Mouse (Mus musculus) embryonic facial prominence, embryonic 15.5 days (tissue): ENCODE results near the gene Tlnrd1. TPM values are rescaled to one million over a fixed set of nuclear protein-coding genes. Genes with fewer than 3 reads are reported as not detected.

ENCODE experiments used
- ATAC-seq: fragments of 200-750 bp; cut with Nextera tagmentation; 2 replicates; pipeline ENCODE4 v1.8.0; 2017; ENCODE audit warnings: low read depth, moderate TSS enrichment; ENCODE audit not compliant: insufficient number of reproducible peaks, low FRiP score, low TSS enrichment
- H3K27ac ChIP-seq: fragments of 300-500 bp; sonication (generic); replicated peaks from 2 replicates; pipeline ENCODE4 v1.5.1; 2015; ENCODE audit warnings: mild to moderate bottlenecking, inconsistent platforms
- H3K27me3 ChIP-seq: fragments of 300-500 bp; sonication (generic); 2 replicates; pipeline ENCODE4 v1.6.1; 2015; ENCODE audit warnings: inconsistent platforms
- H3K36me3 ChIP-seq: fragments of 300-500 bp; sonication (generic); 2 replicates; pipeline ENCODE4 v1.6.1; 2015; ENCODE audit warnings: mild to moderate bottlenecking, inconsistent platforms
- H3K4me1 ChIP-seq: fragments of 300-500 bp; sonication (generic); 2 replicates; pipeline ENCODE4 v1.6.1; 2015; ENCODE audit warnings: inconsistent platforms
- H3K4me2 ChIP-seq: fragments of 300-500 bp; sonication (generic); replicated peaks from 2 replicates; pipeline ENCODE4 v1.6.1; 2015; ENCODE audit warnings: mild to moderate bottlenecking, inconsistent platforms
- H3K4me3 ChIP-seq: fragments of 300-500 bp; sonication (generic); replicated peaks from 2 replicates; pipeline ENCODE4 v1.5.1; 2015; ENCODE audit warnings: mild to moderate bottlenecking, inconsistent platforms
- H3K9ac ChIP-seq: fragments of 300-500 bp; sonication (generic); 2 replicates; pipeline ENCODE4 v1.6.1; 2015; ENCODE audit warnings: inconsistent platforms
- H3K9me3 ChIP-seq: fragments of 300-500 bp; sonication (generic); replicated peaks from 2 replicates; pipeline ENCODE4 v1.6.1; 2016; ENCODE audit warnings: inconsistent platforms
- WGBS: fragments of 180-500 bp; shearing (Covaris S2); methylation state at CpG from one replicate; pipeline ENCODE4 v1.1.7; 2015; 5-methylcytosine and 5-hydroxymethylcytosine counted together
- polyA plus RNA-seq: library from polyadenylated mRNA; unstranded; fragments of >200 nt; fragmentation: Nextera tagmentation; extraction: Ambion mirVana; gene quantifications from 2 replicates; pipeline ENCODE4 v1.2.1, GENCODE M21; 2015

Gene Tlnrd1
- polyA plus RNA-seq, result 12.5 and 13.0 TPM in 2 replicates

- Histone ChIP-seq H3K36me3 (no peaks in the 10 kb centered on the region), H3K4me3 (peak within 1 kb of the TSS; percentile 77), H3K9me3 (no peaks in the 10 kb centered on the region), H3K27ac (peak within 1 kb of the TSS; percentile 92), H3K4me1 (peaks cover 39% of the 10 kb centered on the region), H3K27me3 (no peaks in the 10 kb centered on the region), H3K9ac (peak within 1 kb of the TSS; percentile 85), H3K4me2 (peak within 1 kb of the TSS; percentile 94)
- WGBS, result under 1% methylated on average over 67 of the region's 69 CpGs
- ATAC-seq, result peak; percentile 86
These were observed at the start of gene Tlnrd1, which contains the start of gene Mesd for GRCm38 (mm10) chr7:83884021-83884658. TSS of gene Tlnrd1 (minus strand) at chr7:83884305. TSS of gene Mesd (plus strand) at chr7:83884466.

- Histone ChIP-seq H3K4me2 (no peak overlapping the region), H3K27me3 (no peaks in the 10 kb centered on the region), H3K4me1 (no peaks in the 10 kb centered on the region), H3K27ac (no peak overlapping the region), H3K36me3 (no peaks in the 10 kb centered on the region), H3K9me3 (no peaks in the 10 kb centered on the region), H3K4me3 (no peak overlapping the region), H3K9ac (no peak overlapping the region)
- 39% methylated on average over 3 of the region's 3 CpGs for WGBS
- no peak for ATAC-seq
These were observed 37.5 kb upstream of the Tlnrd1 start for GRCm38 (mm10) chr7:83921637-83922036.

- no peak overlapping the region for H3K4me2 ChIP-seq
- WGBS, result 78% methylated on average over 4 of the region's 4 CpGs
- H3K9ac ChIP-seq, result no peak overlapping the region
- no peak overlapping the region for H3K27ac ChIP-seq
- no peak overlapping the region for H3K4me3 ChIP-seq
- H3K9me3 ChIP-seq, result no peaks in the 10 kb centered on the region
- no peak for ATAC-seq
- no peaks in the 10 kb centered on the region for H3K27me3 ChIP-seq
- no peaks in the 10 kb centered on the region for H3K4me1 ChIP-seq
- H3K36me3 ChIP-seq, result no peaks in the 10 kb centered on the region
These were observed 36.1 kb upstream of the Tlnrd1 start for GRCm38 (mm10) chr7:83920241-83920640.

GRCm38 (mm10) chr7:83914566-83914965, 30.5 kb upstream of the Tlnrd1 start:
- H3K27me3 ChIP-seq, result no peaks in the 10 kb centered on the region
- no peaks in the 10 kb centered on the region for H3K4me1 ChIP-seq
- WGBS, result 0% methylated on average over 3 of the region's 3 CpGs
- no peak overlapping the region for H3K27ac ChIP-seq
- H3K9ac ChIP-seq, result no peak overlapping the region
- H3K4me2 ChIP-seq, result no peak overlapping the region
- H3K36me3 ChIP-seq, result no peaks in the 10 kb centered on the region
- no peak overlapping the region for H3K4me3 ChIP-seq
- H3K9me3 ChIP-seq, result no peaks in the 10 kb centered on the region
- no peak for ATAC-seq

GRCm38 (mm10) chr7:83913995-83914394, 29.9 kb upstream of the Tlnrd1 start:
- no peaks in the 10 kb centered on the region for H3K27me3 ChIP-seq
- H3K36me3 ChIP-seq, result no peaks in the 10 kb centered on the region
- WGBS, result 77% methylated on average over 9 of the region's 9 CpGs
- no peak for ATAC-seq
- H3K4me2 ChIP-seq, result no peak overlapping the region
- H3K27ac ChIP-seq, result no peak overlapping the region
- no peak overlapping the region for H3K4me3 ChIP-seq
- H3K9ac ChIP-seq, result no peak overlapping the region
- no peaks in the 10 kb centered on the region for H3K4me1 ChIP-seq
- H3K9me3 ChIP-seq, result no peaks in the 10 kb centered on the region

GRCm38 (mm10) chr7:83913405-83913932, 29.4 kb upstream of the Tlnrd1 start:
- no peak overlapping the region for H3K9ac ChIP-seq
- H3K4me2 ChIP-seq, result no peak overlapping the region
- no peaks in the 10 kb centered on the region for H3K4me1 ChIP-seq
- H3K4me3 ChIP-seq, result no peak overlapping the region
- H3K9me3 ChIP-seq, result no peaks in the 10 kb centered on the region
- ATAC-seq, result no peak
- H3K27me3 ChIP-seq, result no peaks in the 10 kb centered on the region
- 81% methylated on average over 6 of the region's 6 CpGs for WGBS
- H3K36me3 ChIP-seq, result no peaks in the 10 kb centered on the region
- H3K27ac ChIP-seq, result no peak overlapping the region

- no peaks in the 10 kb centered on the region for H3K4me1 ChIP-seq
- no peaks in the 10 kb centered on the region for H3K36me3 ChIP-seq
- no peak overlapping the region for H3K9ac ChIP-seq
- H3K9me3 ChIP-seq, result no peaks in the 10 kb centered on the region
- ATAC-seq, result no peak
- no peaks in the 10 kb centered on the region for H3K27me3 ChIP-seq
- no peak overlapping the region for H3K4me3 ChIP-seq
- 73% methylated on average over 3 of the region's 3 CpGs for WGBS
- no peak overlapping the region for H3K4me2 ChIP-seq
- no peak overlapping the region for H3K27ac ChIP-seq
These were observed 27.8 kb upstream of the Tlnrd1 start for GRCm38 (mm10) chr7:83911909-83912308.

- no peak overlapping the region for H3K27ac ChIP-seq
- H3K36me3 ChIP-seq, result peaks cover 12% of the 10 kb centered on the region
- no peak for ATAC-seq
- no peaks in the 10 kb centered on the region for H3K4me1 ChIP-seq
- no peak overlapping the region for H3K4me3 ChIP-seq
- no peak overlapping the region for H3K4me2 ChIP-seq
- H3K9ac ChIP-seq, result no peak overlapping the region
- 94% methylated on average over 3 of the region's 3 CpGs for WGBS
- no peaks in the 10 kb centered on the region for H3K9me3 ChIP-seq
- no peaks in the 10 kb centered on the region for H3K27me3 ChIP-seq
These were observed 20.7 kb upstream of the Tlnrd1 start for GRCm38 (mm10) chr7:83904831-83905230.

- whole genome bisulfite sequencing, result 68% methylated on average over 5 of the region's 5 CpGs
- Histone ChIP-seq H3K4me3 (no peak overlapping the region), H3K4me1 (no peaks in the 10 kb centered on the region), H3K9ac (no peak overlapping the region), H3K9me3 (no peaks in the 10 kb centered on the region), H3K27me3 (no peaks in the 10 kb centered on the region), H3K4me2 (no peak overlapping the region), H3K27ac (no peak overlapping the region), H3K36me3 (peaks cover 35% of the 10 kb centered on the region)
- no peak for ATAC-seq
These were observed 18.4 kb upstream of the Tlnrd1 start for GRCm38 (mm10) chr7:83902296-83903145.

- 77% methylated on average over 4 of the region's 4 CpGs for WGBS
- H3K27me3 ChIP-seq, result no peaks in the 10 kb centered on the region
- peaks cover 42% of the 10 kb centered on the region for H3K36me3 ChIP-seq
- H3K4me2 ChIP-seq, result no peak overlapping the region
- ATAC-seq, result no peak
- H3K9ac ChIP-seq, result no peak overlapping the region
- no peaks in the 10 kb centered on the region for H3K9me3 ChIP-seq
- H3K27ac ChIP-seq, result no peak overlapping the region
- no peak overlapping the region for H3K4me3 ChIP-seq
- H3K4me1 ChIP-seq, result no peaks in the 10 kb centered on the region
These were observed 17.3 kb upstream of the Tlnrd1 start for GRCm38 (mm10) chr7:83901425-83901824.

- Histone ChIP-seq H3K9ac (no peak overlapping the region), H3K4me3 (no peak overlapping the region), H3K27me3 (no peaks in the 10 kb centered on the region), H3K36me3 (peaks cover 44% of the 10 kb centered on the region), H3K4me1 (no peaks in the 10 kb centered on the region), H3K27ac (no peak overlapping the region), H3K4me2 (no peak overlapping the region), H3K9me3 (no peaks in the 10 kb centered on the region)
- 80% methylated on average over 3 of the region's 3 CpGs for WGBS
- no peak for ATAC-seq
These were observed 16.4 kb upstream of the Tlnrd1 start for GRCm38 (mm10) chr7:83900519-83900918.
